Mouse (Mus musculus) hindbrain, embryonic 11.5 days (tissue): ENCODE measurements around the gene Abcb7. TPM values are rescaled to one million over a fixed set of nuclear protein-coding genes. Genes with fewer than 3 reads are reported as not detected.

Experiments
- ATAC-seq: fragments of 200-750 bp; cut with Nextera tagmentation; 2 replicates; pipeline ENCODE4 v1.8.0; 2017; ENCODE audit warnings: mild to moderate bottlenecking, moderate TSS enrichment, moderate library complexity; ENCODE audit not compliant: low FRiP score
- DNase-seq: peaks from one replicate; pipeline ENCODE4 v3.0.0-alpha.2; 2015; ENCODE audit warnings: low spot score
- H3K27ac ChIP-seq: fragments of 300-500 bp; sonication (generic); 2 replicates; pipeline ENCODE4 v1.5.1; 2014; ENCODE audit warnings: mild to moderate bottlenecking, low read depth, low read length
- H3K27me3 ChIP-seq: fragments of 300-500 bp; sonication (generic); 2 replicates; pipeline ENCODE4 v1.6.1; 2014; ENCODE audit warnings: mild to moderate bottlenecking, low read length, moderate library complexity, mixed read lengths; ENCODE audit not compliant: control insufficient read depth, insufficient read depth
- H3K36me3 ChIP-seq: fragments of 300-500 bp; sonication (generic); 2 replicates; pipeline ENCODE4 v1.6.1; 2014; ENCODE audit warnings: mild to moderate bottlenecking, low read length, moderate library complexity, mixed read lengths; ENCODE audit not compliant: control insufficient read depth, insufficient read depth
- H3K4me1 ChIP-seq: fragments of 300-500 bp; sonication (generic); replicated peaks from 2 replicates; pipeline ENCODE4 v1.6.1; 2014; ENCODE audit warnings: low read length, mixed read lengths; ENCODE audit not compliant: control insufficient read depth, insufficient read depth
- H3K4me2 ChIP-seq: fragments of 300-500 bp; sonication (generic); replicated peaks from 2 replicates; pipeline ENCODE4 v1.6.1; 2014; ENCODE audit warnings: mild to moderate bottlenecking, low read depth, low read length
- H3K4me3 ChIP-seq: fragments of 300-500 bp; sonication (generic); 2 replicates; pipeline ENCODE4 v1.5.1; 2014; ENCODE audit warnings: low read depth, low read length
- H3K9ac ChIP-seq: fragments of 300-500 bp; sonication (generic); 2 replicates; pipeline ENCODE4 v1.6.1; 2014; ENCODE audit warnings: low read depth, low read length
- H3K9me3 ChIP-seq: fragments of 300-500 bp; sonication (generic); 2 replicates; pipeline ENCODE4 v1.6.1; 2016; ENCODE audit warnings: low read length; ENCODE audit not compliant: control insufficient read depth
- WGBS: fragments of 180-500 bp; shearing (Covaris S2); extraction: QIAGEN DNeasy Blood & Tissue Kit; methylation state at CpG from one replicate; pipeline ENCODE4 v1.1.7; 2014; 5-methylcytosine and 5-hydroxymethylcytosine counted together
- polyA plus RNA-seq: library from polyadenylated mRNA; unstranded; fragments of >200 nt; fragmentation: Nextera tagmentation; extraction: Ambion mirVana; gene quantifications from 2 replicates; pipeline ENCODE4 v1.2.1, GENCODE M21; 2014

The Abcb7 gene
- 14.5 and 16.9 TPM in 2 replicates for polyA plus RNA-seq

GRCm38 (mm10) chrX:104413183-104413983 lies at the start of gene Abcb7:
Abcb7 (minus strand) TSS chrX:104413856.
- WGBS = 18% methylated on average over 55 of the region's 58 CpGs
- peak within 1 kb of the TSS; percentile 71 for H3K9ac ChIP-seq
- H3K36me3 ChIP-seq = no peaks in the 10 kb centered on the region
- no peaks in the 10 kb centered on the region for H3K4me1 ChIP-seq
- H3K9me3 ChIP-seq = no peaks in the 10 kb centered on the region
- ATAC-seq (peak; percentile 95), DNase-seq (peak; percentile 86)
- H3K4me2 ChIP-seq = peak within 1 kb of the TSS; percentile 37
- H3K4me3 ChIP-seq = peak within 1 kb of the TSS; percentile 56
- peak within 1 kb of the TSS; percentile 83 for H3K27ac ChIP-seq
- peaks cover 5% of the 10 kb centered on the region; the same call in 1 of the 2 replicates for H3K27me3 ChIP-seq

DNA sequence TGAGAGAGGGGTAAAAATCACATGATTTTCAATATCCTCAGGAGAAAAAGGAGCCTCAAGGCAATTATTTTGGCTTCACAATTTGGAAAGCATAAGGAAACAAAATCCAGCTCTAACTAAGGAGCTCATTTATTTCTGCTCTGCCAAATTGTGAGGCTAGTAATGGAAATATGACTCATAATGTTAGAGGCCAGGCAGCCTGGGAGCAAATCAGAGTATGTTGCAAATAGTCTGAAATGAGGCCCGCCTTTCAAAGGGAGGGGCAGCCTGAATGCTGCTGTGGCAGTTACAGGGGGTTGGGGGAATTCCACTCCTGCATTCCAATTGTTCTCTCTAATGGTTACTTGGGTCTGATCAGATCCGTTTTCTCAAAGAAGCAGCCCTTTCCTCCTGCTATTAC lies 48.1 kb upstream of the Abcb7 start:
- Histone ChIP-seq H3K27ac (no peak overlapping the region), H3K9ac (no peak overlapping the region), H3K4me3 (no peak overlapping the region), H3K9me3 (no peaks in the 10 kb centered on the region), H3K27me3 (no peaks in the 10 kb centered on the region), H3K36me3 (no peaks in the 10 kb centered on the region), H3K4me1 (no peaks in the 10 kb centered on the region), H3K4me2 (no peak overlapping the region)
- no peak for ATAC-seq
- WGBS = 37% methylated on average over 2 of the region's 2 CpGs
- DNase-seq = no peak

- peaks cover 5% of the 10 kb centered on the region; the same call in 1 of the 2 replicates for H3K27me3 ChIP-seq
- no peak overlapping the region for H3K9ac ChIP-seq
- H3K4me1 ChIP-seq = no peaks in the 10 kb centered on the region
- H3K4me3 ChIP-seq = no peak overlapping the region
- H3K36me3 ChIP-seq = no peaks in the 10 kb centered on the region
- 74% methylated on average over 1 of the region's 1 CpGs for WGBS
- DNase-seq = no peak
- H3K4me2 ChIP-seq = no peak overlapping the region
- ATAC-seq = no peak
- no peaks in the 10 kb centered on the region for H3K9me3 ChIP-seq
- H3K27ac ChIP-seq = no peak overlapping the region
Observed at GRCm38 (mm10) chrX:104452433-104452832, 38.8 kb upstream of the Abcb7 start.

GRCm38 (mm10) chrX:104433456-104433855 lies 19.8 kb upstream of the Abcb7 start:
- no peak overlapping the region for H3K27ac ChIP-seq
- no peaks in the 10 kb centered on the region for H3K36me3 ChIP-seq
- peaks cover 3% of the 10 kb centered on the region; the same call in 1 of the 2 replicates for H3K27me3 ChIP-seq
- H3K9me3 ChIP-seq = no peaks in the 10 kb centered on the region
- H3K4me2 ChIP-seq = no peak overlapping the region
- H3K4me1 ChIP-seq = no peaks in the 10 kb centered on the region
- DNase-seq (no peak), ATAC-seq (no peak)
- H3K9ac ChIP-seq = no peak overlapping the region
- no peak overlapping the region for H3K4me3 ChIP-seq
- WGBS = 41% methylated on average over 1 of the region's 1 CpGs

GRCm38 (mm10) chrX:104428108-104428507 lies 14.5 kb upstream of the Abcb7 start:
- DNase-seq (no peak), ATAC-seq (no peak)
- H3K36me3 ChIP-seq = no peaks in the 10 kb centered on the region
- no peak overlapping the region for H3K27ac ChIP-seq
- no peaks in the 10 kb centered on the region for H3K4me1 ChIP-seq
- H3K4me3 ChIP-seq = no peak overlapping the region
- 87% methylated on average over 3 of the region's 3 CpGs for WGBS
- H3K27me3 ChIP-seq = peaks cover 2% of the 10 kb centered on the region; the same call in 1 of the 2 replicates
- no peak overlapping the region for H3K9ac ChIP-seq
- no peak overlapping the region for H3K4me2 ChIP-seq
- H3K9me3 ChIP-seq = no peaks in the 10 kb centered on the region

- Histone ChIP-seq H3K4me1 (no peaks in the 10 kb centered on the region), H3K9ac (no peak overlapping the region), H3K27ac (no peak overlapping the region), H3K9me3 (no peaks in the 10 kb centered on the region), H3K4me3 (peak overlapping the region; percentile 56), H3K4me2 (peak overlapping the region; percentile 25; the same call in 1 of the 2 replicates), H3K36me3 (no peaks in the 10 kb centered on the region), H3K27me3 (peaks cover 3% of the 10 kb centered on the region; the same call in 1 of the 2 replicates)
- 50% methylated on average over 7 of the region's 7 CpGs for WGBS
- DNase-seq (no peak), ATAC-seq (peak; percentile 39)
Observed at GRCm38 (mm10) chrX:104413995-104414394, 339 bp upstream of the Abcb7 start.

DNA sequence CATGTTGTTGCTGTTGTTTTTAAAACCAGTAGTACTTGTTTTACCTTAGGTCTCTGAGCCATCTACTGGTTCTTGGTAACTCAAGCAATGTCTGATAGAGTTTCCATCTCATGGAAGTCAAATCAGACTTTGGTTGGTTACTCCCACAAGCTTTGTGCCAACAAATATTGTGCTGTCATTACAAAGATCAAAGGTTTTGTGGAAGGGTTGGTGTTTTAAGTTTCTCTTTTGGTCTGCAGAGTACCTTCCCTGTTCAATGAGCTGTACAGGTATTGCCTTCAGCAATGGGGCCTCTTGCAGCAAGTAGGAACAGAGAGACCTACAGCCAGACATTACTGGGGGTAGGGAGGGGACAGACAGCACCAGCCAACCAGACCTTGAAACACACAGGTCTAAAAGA lies 5.5 kb downstream of the Abcb7 start:
- Histone ChIP-seq H3K27ac (no peak overlapping the region), H3K4me1 (no peaks in the 10 kb centered on the region), H3K9ac (no peak overlapping the region), H3K4me2 (no peak overlapping the region), H3K36me3 (no peaks in the 10 kb centered on the region), H3K9me3 (no peaks in the 10 kb centered on the region), H3K27me3 (peaks cover 5% of the 10 kb centered on the region; the same call in 1 of the 2 replicates), H3K4me3 (no peak overlapping the region)
- ATAC-seq = no peak
- DNase-seq = no peak

DNA sequence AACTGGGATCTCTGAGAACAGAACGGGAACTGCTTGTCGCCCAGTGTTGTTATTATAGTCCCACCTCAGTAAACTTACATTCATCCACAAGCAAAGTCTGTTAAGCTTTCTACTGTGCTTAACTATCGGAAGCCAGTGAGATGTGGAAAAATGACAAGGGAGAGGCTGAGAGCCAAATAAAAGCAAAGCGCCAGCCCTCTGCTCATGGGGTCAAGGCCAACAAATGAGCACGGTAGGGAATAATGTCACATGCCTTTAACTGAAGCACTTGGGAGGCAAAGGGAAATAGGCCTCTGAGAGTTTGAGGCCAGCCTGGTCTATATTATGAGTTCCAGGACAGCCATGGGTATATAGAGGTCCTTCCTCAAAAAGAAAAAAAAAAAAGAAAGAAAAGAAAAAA lies 11.2 kb downstream of the Abcb7 start:
- 66% methylated on average over 5 of the region's 5 CpGs for WGBS
- no peak for DNase-seq
- Histone ChIP-seq H3K4me2 (no peak overlapping the region), H3K9ac (no peak overlapping the region), H3K36me3 (no peaks in the 10 kb centered on the region), H3K9me3 (no peaks in the 10 kb centered on the region), H3K4me1 (no peaks in the 10 kb centered on the region), H3K27me3 (peaks cover 5% of the 10 kb centered on the region; the same call in 1 of the 2 replicates), H3K4me3 (no peak overlapping the region), H3K27ac (no peak overlapping the region)
- ATAC-seq = no peak

DNA sequence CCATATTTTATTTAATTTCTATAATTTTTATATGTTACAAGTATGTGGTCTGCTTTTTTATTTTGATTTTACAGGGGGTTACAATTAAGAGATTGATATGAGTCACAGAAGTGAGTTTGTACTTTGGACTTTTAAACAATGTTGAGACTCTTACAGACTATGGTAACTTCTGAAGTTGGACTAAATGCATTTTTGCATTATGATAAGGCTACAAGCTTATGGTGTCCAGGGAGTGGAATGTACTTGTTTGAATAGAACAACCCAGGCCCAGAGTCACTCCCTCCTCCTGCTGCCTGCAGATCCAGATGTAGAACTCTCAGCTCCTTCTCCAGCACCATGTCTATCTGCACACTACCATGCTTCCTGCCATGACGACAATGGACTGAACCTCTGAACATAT lies 12.5 kb downstream of the Abcb7 start:
- Histone ChIP-seq H3K4me3 (no peak overlapping the region), H3K27me3 (0 out of 2 replicates have a peak, but pooled peaks cover 2% of the 10 kb centered on the region), H3K9me3 (no peaks in the 10 kb centered on the region), H3K4me1 (no peaks in the 10 kb centered on the region), H3K36me3 (no peaks in the 10 kb centered on the region), H3K4me2 (no peak overlapping the region), H3K9ac (no peak overlapping the region), H3K27ac (no peak overlapping the region)
- DNase-seq (no peak), ATAC-seq (no peak)
- WGBS = 87% methylated on average over 1 of the region's 1 CpGs
